Mouse (Mus musculus) cortical plate, adult 2 months (tissue): Measurements from ENCODE around the gene Tec. TPM values are rescaled to one million over a fixed set of nuclear protein-coding genes. Genes with fewer than 3 reads are reported as not detected.

Source experiments
- H3K27ac ChIP-seq: fragments of 200-500 bp; 2 replicates; pipeline ENCODE4 v1.5.1; 2012; ENCODE audit warnings: low read length, control low read depth, inconsistent platforms; ENCODE audit not compliant: insufficient read depth
- H3K4me1 ChIP-seq: fragments of 200-500 bp; 2 replicates; pipeline ENCODE4 v1.6.1; 2011; ENCODE audit warnings: low read length; ENCODE audit not compliant: control insufficient read depth, insufficient read depth
- H3K4me3 ChIP-seq: fragments of 200-500 bp; 2 replicates; pipeline ENCODE4 v1.5.1; 2011; ENCODE audit warnings: mild to moderate bottlenecking, low read length, control low read depth; ENCODE audit not compliant: insufficient read depth
- CTCF ChIP-seq: fragments of 200-500 bp; IDR thresholded peaks from 2 replicates; pipeline ENCODE4 v1.5.1; 2011; ENCODE audit warnings: mild to moderate bottlenecking, control low read depth, low read length; ENCODE audit not compliant: insufficient read depth; ENCODE audit errors: extremely low read depth
- POLR2A ChIP-seq: fragments of 200-500 bp; IDR thresholded peaks from 2 replicates; pipeline ENCODE4 v1.6.1; 2011; ENCODE audit warnings: mild to moderate bottlenecking, low read length, control low read depth; ENCODE audit not compliant: insufficient read depth; ENCODE audit errors: extremely low read depth
- polyA plus RNA-seq: library from polyadenylated mRNA; depleted of rRNA; stranded (reverse); fragments of >200 nt; gene quantifications from 2 replicates; pipeline ENCODE4 v1.2.3, GENCODE M21; 2012

The Tec gene
- polyA plus RNA-seq, 1 experiment: 2.0 TPM

DNA sequence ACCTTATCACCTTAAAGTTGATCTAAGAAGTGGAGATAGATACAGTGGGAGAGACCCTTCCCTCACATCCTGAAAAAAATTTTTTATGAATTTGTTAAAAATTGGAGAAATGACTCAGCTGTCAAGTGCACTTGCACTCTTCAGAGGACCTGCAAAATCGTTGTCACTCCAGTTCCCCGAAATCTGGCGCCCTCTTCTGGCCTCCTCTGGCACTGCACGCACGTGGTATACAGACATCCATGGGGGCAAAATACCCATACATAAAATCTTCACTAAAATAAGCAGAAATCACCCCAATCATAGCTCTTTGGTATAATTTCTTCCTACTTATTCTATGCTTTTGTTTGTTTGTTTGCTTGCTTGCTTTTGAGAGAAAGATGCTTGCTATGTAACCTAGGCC, 25.7 kb upstream of the Tec start:
- no peak overlapping the region for H3K27ac ChIP-seq
- TF ChIP-seq CTCF (0 out of 2 replicates have a peak, but pooled peaks have one; percentile 16), POLR2A (no peak)

DNA sequence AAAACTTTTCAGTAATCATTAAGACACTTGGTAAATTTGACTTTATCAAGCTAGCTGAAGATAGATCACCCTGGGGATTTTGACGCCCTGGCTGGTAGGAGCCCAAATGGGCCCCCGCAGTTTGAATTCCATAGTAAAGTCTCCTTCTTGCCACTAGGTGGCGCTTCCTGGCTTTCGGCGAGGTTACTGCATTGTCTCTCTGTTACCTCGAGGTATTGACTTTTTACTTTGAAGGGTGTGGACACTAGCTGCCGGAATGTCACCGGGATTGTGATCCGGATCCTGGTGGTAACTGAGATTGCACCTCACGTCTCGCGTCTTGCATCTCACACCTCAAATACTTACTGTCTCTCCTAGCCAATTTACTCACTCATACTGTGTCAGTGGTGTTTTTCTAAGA, 23.3 kb upstream of the Tec start:
- Histone ChIP-seq H3K4me1 (no peaks in the 10 kb centered on the region), H3K27ac (no peak overlapping the region), H3K4me3 (no peak overlapping the region)
- TF ChIP-seq CTCF (peak; percentile 63), POLR2A (no peak)

More for the DNA sequence above, 25.7 kb upstream of the Tec start:
- Histone ChIP-seq H3K4me3 (no peak overlapping the region), H3K4me1 (no peaks in the 10 kb centered on the region)

DNA sequence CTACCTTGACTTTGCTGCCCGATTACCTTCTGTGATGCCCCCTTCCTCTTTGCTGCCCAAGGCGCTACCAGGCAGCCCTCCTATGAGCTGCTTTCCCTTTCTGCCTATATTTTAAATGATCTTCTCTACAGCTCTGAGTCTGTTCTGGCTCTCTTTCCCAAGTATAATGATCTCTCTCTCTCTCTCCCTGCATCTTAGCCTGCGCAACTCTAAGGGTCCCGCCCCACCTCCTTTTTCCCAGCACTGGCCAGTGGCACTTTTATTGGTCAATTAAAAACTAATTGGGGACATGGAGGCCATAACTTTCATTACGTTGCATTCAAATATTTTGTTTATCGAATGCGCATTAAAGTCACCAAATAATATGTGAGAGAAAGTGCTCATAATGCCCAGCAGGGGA, 20.0 kb upstream of the Tec start:
- Histone ChIP-seq H3K27ac (no peak overlapping the region), H3K4me1 (no peaks in the 10 kb centered on the region), H3K4me3 (no peak overlapping the region)
- TF ChIP-seq POLR2A: no peak
- no peak for TF ChIP-seq CTCF

DNA sequence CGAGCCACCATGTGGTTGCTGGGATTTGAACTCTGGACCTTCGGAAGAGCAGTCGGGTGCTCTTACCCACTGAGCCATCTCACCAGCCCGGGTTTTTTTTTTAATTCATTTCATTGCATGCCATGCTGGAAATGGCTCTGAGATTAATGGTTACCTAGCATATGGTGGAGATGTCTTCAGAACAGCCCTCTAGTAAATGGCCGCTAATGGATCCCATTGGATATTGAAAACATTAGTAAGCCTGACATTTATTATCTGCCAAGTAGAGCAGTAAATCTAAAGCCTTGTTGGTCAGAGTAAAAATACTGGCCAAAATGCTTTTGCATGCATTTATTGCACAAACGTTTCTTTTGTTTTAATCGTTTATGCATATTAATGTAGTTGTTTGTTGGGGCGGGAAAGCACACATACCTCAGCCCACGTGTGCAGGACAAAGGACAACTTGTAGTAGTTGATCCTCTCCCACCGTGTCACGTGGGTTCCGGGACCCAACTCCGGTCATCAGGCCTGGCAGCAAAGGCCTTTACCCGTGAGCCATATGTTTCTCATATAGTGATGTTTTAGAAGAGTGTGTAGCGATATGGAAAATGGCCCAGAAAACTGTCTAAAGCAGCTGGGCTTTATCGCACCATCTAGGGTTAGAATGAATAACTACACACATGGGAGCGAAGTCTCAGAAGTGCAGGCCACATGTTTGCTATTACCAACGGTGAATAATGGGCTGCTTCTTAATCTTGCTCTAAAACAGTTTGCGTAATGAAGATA, 18.4 kb upstream of the Tec start:
- no peak for TF ChIP-seq CTCF
- no peak for TF ChIP-seq POLR2A
- Histone ChIP-seq H3K4me1 (no peaks in the 10 kb centered on the region), H3K4me3 (no peak overlapping the region), H3K27ac (no peak overlapping the region)

DNA sequence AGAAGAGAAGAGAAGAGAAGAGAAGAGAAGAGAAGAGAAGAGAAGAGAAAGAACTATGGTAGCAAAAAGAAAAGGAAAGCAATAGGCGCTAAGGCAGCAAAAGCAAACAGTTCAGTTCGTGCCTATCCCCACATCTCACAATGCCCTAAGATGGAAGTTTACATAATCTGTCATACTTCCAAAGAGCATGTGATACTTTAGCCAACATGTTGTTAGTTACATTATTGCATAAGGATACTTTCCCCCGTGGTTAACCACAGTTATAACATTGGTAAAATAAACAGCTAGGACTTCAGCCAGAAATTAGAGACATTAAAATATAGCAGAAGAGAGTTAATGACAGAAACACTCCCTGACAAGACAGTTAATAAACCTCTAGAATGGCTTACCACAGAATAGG, 15.4 kb upstream of the Tec start:
- Histone ChIP-seq H3K27ac (no peak overlapping the region), H3K4me1 (no peaks in the 10 kb centered on the region), H3K4me3 (no peak overlapping the region)
- no peak for TF ChIP-seq CTCF
- TF ChIP-seq POLR2A: no peak

DNA sequence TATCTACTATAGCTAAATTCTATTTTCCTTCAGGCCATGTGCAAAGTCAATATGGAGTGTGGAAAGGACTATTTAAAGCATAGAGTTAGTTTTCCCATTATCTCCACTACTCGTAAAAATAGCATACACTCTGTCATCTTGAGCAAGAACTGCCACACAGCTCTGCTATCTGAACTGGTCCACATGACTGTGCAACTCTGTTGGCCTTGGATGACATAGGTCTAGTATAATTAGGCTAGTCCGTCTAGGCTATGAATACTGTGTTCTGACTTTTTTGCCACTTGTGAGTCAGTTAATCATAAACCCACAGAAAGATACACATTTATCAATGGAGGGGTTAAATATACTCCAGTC, 14.1 kb upstream of the Tec start:
- TF ChIP-seq POLR2A (no peak), CTCF (no peak)
- no peaks in the 10 kb centered on the region for H3K4me1 ChIP-seq

DNA sequence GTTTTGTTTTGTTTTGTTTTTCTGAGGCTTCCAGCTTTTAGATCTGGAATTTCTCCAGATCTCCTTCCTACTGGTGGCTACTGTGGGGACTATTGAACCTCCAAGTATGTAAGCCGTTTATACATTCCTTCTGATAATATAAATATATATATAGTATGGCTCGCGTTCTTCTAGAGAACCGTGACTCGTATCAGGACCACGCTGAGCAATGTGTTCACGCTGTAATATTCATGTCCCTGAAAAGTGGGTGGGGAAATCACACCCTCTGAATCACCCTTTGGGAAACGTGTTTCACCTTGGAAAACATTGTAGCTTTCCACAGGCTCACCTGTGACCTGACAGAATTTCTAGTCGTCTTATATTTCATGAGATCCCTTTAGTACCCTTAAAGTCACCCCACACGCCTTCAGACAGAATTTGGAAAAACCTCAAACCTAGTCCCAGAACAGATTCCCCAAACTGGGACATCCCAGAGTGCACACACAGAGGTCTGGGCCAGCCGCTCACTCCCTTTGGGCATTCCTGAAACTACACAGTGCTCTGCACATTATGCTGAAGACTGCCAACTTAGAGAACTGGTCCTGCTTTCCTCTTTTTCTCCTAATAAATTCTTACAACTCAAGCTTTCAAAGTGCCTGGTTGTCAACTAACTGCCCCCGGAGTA, 13.6 kb upstream of the Tec start:
- TF ChIP-seq CTCF (no peak), POLR2A (no peak)
- Histone ChIP-seq H3K4me3 (no peak overlapping the region), H3K27ac (no peak overlapping the region), H3K4me1 (no peaks in the 10 kb centered on the region)

More for the DNA sequence above, 14.1 kb upstream of the Tec start:
- Histone ChIP-seq H3K27ac (no peak overlapping the region), H3K4me3 (no peak overlapping the region)

DNA sequence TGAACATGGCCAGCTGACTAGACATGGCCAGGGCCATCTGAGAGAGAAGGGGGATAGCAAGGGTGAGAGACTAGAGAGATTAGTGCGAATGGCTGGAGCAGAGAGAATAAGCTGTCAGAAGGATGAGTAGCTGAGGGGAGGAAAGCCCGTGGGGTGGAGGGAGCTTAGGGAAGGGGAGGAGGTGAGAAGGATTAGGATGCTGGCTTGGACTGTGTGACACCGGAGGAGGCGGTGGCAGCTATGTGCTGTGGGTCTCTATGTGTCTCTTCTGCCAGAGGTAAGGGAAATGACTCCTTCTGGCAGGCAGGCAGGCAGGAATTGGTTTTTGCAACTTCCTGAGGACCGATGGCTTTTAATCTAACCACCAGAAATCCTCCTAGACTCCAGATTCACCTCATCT, 11.5 kb upstream of the Tec start:
- H3K27ac ChIP-seq: no peak overlapping the region

DNA sequence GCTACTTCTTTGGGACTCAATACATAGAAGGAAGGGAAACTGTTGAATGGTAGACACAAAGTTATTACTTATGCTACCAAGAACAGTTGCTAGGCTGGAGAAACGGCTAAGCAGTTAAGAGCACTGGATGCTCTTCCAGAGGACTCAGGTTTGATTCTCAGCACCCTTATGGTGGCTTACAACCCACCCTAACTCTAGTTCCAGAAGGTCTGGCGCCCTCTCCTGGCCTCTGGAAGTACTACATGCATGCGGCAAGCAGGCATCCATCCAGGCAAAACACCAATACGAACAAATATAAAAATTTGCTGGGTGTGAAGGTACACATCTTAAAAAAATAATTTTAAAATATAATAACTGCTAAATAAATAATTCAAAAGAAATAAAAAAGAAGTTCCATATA, 2.8 kb upstream of the Tec start:
- H3K4me3 ChIP-seq: no peak overlapping the region
- H3K4me1 ChIP-seq: no peaks in the 10 kb centered on the region; the same call in 1 of the 2 replicates
- no peak overlapping the region for H3K27ac ChIP-seq
- 0 out of 2 replicates have a peak, but pooled peaks have one; percentile 4 for TF ChIP-seq CTCF
- TF ChIP-seq POLR2A: no peak

More for the DNA sequence above, 11.5 kb upstream of the Tec start:
- TF ChIP-seq CTCF (no peak), POLR2A (no peak)
- Histone ChIP-seq H3K4me3 (no peak overlapping the region), H3K4me1 (no peaks in the 10 kb centered on the region; the same call in 1 of the 2 replicates)
